In genomic region chr12:81241676-81242075, GRCm38 (mm10) we compare ENCODE assay signal across 20 mouse cellular contexts.
A peak's percentile ranks its signal among the peaks of the same experiment; 100 is the strongest.
DNase-seq lines count a peak whose midpoint lies in the region; ATAC-seq and TF ChIP-seq lines count a peak whose summit lies in the region.
"Had no signal": no experiment of that assay in that cellular context is flagged by ENCODE, and none has a peak within 500 bp of the region (broad histone marks: within the 10 kb centered on the region; RNA-seq: fewer than 3 reads in every experiment).

No protein-coding gene starts in this region.

- no peak overlapping the region for H3K4me3 ChIP-seq in lung, embryonic 14.5 days (ENCODE audit: low read depth, low read length)
- H3K4me3 ChIP-seq in lung, adult 2 months (replicated peaks; ENCODE audit: extremely low read depth, low read depth, low read length) = no peak overlapping the region
- H3K4me3 ChIP-seq in liver, embryonic 11.5 days (ENCODE audit: low read depth, low read length) = no peak overlapping the region
- H3K4me3 ChIP-seq: embryonic facial prominence, embryonic 12.5 days; hindbrain, embryonic 12.5 days; left cerebral cortex, adult 2 months; liver, embryonic 13.5 days; neural tube, embryonic 12.5 days had no signal

- H3K27me3 ChIP-seq in lung, embryonic 14.5 days (ENCODE audit: insufficient read depth, low read length) = no peaks in the 10 kb centered on the region
- H3K27me3 ChIP-seq in liver, embryonic 11.5 days (replicated peaks; ENCODE audit: control insufficient read depth, insufficient read depth, low read length) = no peaks in the 10 kb centered on the region
- H3K27me3 ChIP-seq: embryonic facial prominence, embryonic 12.5 days; hindbrain, embryonic 12.5 days; liver, embryonic 13.5 days; neural tube, embryonic 12.5 days had no signal

- no peak overlapping the region for H3K9ac ChIP-seq in lung, embryonic 14.5 days
- H3K9ac ChIP-seq in liver, embryonic 11.5 days (ENCODE audit: low read depth, low read length) = no peak overlapping the region
- H3K9ac ChIP-seq: embryonic facial prominence, embryonic 12.5 days; hindbrain, embryonic 12.5 days; liver, embryonic 13.5 days; neural tube, embryonic 12.5 days had no signal

- TF ChIP-seq POLR2A in lung, adult 2 months (IDR thresholded peaks at IDR 0.05; ENCODE audit: borderline replicate concordance, extremely low read depth, low read depth, low read length) = no peak

- H3K36me3 ChIP-seq in lung, embryonic 14.5 days (ENCODE audit: insufficient read depth) = no peaks in the 10 kb centered on the region
- H3K36me3 ChIP-seq in liver, embryonic 11.5 days (ENCODE audit: control insufficient read depth, insufficient read depth, low read length) = no peaks in the 10 kb centered on the region
- H3K36me3 ChIP-seq: embryonic facial prominence, embryonic 12.5 days; hindbrain, embryonic 12.5 days; liver, embryonic 13.5 days; neural tube, embryonic 12.5 days had no signal

- WGBS in lung, embryonic 14.5 days = 50% methylated on average over 2 of the region's 2 CpGs
- 65% methylated on average over 2 of the region's 2 CpGs for WGBS in lung, adult 2 months
- WGBS in liver, embryonic 11.5 days = 75% methylated on average over 2 of the region's 2 CpGs

- no peak for TF ChIP-seq CTCF in lung, embryonic 14.5 days (IDR thresholded peaks at IDR 0.05; ENCODE audit: low read depth)
- TF ChIP-seq CTCF in lung, adult 2 months (IDR thresholded peaks at IDR 0.05; ENCODE audit: insufficient read depth, low read length) = no peak

- DNase-seq in adrenal gland, adult 8-10 months = peak; percentile 15
- DNase-seq in adrenal gland, postnatal 25 days = no peak
- DNase-seq in lung, embryonic 14.5 days = peak; percentile 2
- no peak for DNase-seq in lung, adult 2 months
- peak; percentile 7 for DNase-seq in lung, postnatal 10 days
- DNase-seq in thymus, postnatal 0 days (ENCODE audit: low spot score) = no peak
- no peak for DNase-seq in liver, embryonic 11.5 days (ENCODE audit: low spot score)
- DNase-seq in thymus, postnatal 25 days = no peak
- DNase-seq: heart, adult 18-20 months; heart, postnatal 10 days; liver, embryonic 13.5 days; right cerebral cortex, postnatal 4 days; thymus, postnatal 36 days had no signal

- no peaks in the 10 kb centered on the region for H3K9me3 ChIP-seq in lung, embryonic 14.5 days (ENCODE audit: low read depth, low read length)
- H3K9me3 ChIP-seq in liver, embryonic 11.5 days (ENCODE audit: control insufficient read depth, low read length) = no peaks in the 10 kb centered on the region
- H3K9me3 ChIP-seq: embryonic facial prominence, embryonic 12.5 days; hindbrain, embryonic 12.5 days; liver, embryonic 13.5 days; neural tube, embryonic 12.5 days had no signal

- no peak overlapping the region for H3K27ac ChIP-seq in lung, embryonic 14.5 days (ENCODE audit: low read depth)
- no peak overlapping the region for H3K27ac ChIP-seq in liver, embryonic 11.5 days (ENCODE audit: low read depth, low read length)
- H3K27ac ChIP-seq: embryonic facial prominence, embryonic 12.5 days; hindbrain, embryonic 12.5 days; kidney, postnatal 0 days; left cerebral cortex, adult 2 months; liver, embryonic 13.5 days; neural tube, embryonic 12.5 days had no signal

- no peak overlapping the region for H3K4me2 ChIP-seq in lung, embryonic 14.5 days
- H3K4me2 ChIP-seq in liver, embryonic 11.5 days = no peak overlapping the region
- H3K4me2 ChIP-seq: embryonic facial prominence, embryonic 12.5 days; hindbrain, embryonic 12.5 days; liver, embryonic 13.5 days; midbrain, embryonic 11.5 days; neural tube, embryonic 12.5 days had no signal

- ATAC-seq in lung, embryonic 14.5 days (ENCODE audit: insufficient read depth) = no peak
- no peak for ATAC-seq in liver, embryonic 11.5 days (replicated peaks; ENCODE audit: low FRiP score)
- ATAC-seq: forebrain, embryonic 16.5 days had no signal

- no peaks in the 10 kb centered on the region for H3K4me1 ChIP-seq in lung, embryonic 14.5 days (ENCODE audit: insufficient read depth)
- H3K4me1 ChIP-seq in lung, adult 2 months (ENCODE audit: control insufficient read depth, insufficient read depth, low read length) = no peaks in the 10 kb centered on the region; the same call in 1 of the 2 replicates
- H3K4me1 ChIP-seq in liver, embryonic 11.5 days (replicated peaks; ENCODE audit: control insufficient read depth, insufficient read depth, low read length) = no peaks in the 10 kb centered on the region
- H3K4me1 ChIP-seq: embryonic facial prominence, embryonic 12.5 days; hindbrain, embryonic 12.5 days; liver, embryonic 13.5 days; neural tube, embryonic 12.5 days had no signal

Comparison
In these comparisons a context has a peak if more than half of its experiments do, and no peak if none do; other contexts are left out.
1. DNase-seq: peak in adrenal gland, adult 8-10 months (single experiment), lung, embryonic 14.5 days (single experiment) and lung, postnatal 10 days (single experiment); none in adrenal gland, postnatal 25 days (single experiment), lung, adult 2 months (single experiment), thymus, postnatal 0 days (single experiment), liver, embryonic 11.5 days (single experiment) and thymus, postnatal 25 days (single experiment).